Mouse (Mus musculus) midbrain, postnatal 0 days (tissue): Measurements from ENCODE around the gene Gm4744. TPM values are rescaled to one million over a fixed set of nuclear protein-coding genes. Genes with fewer than 3 reads are reported as not detected.

Source experiments
- ATAC-seq: fragments of 200-750 bp; cut with Nextera tagmentation; 2 replicates; pipeline ENCODE4 v1.8.0; 2017; ENCODE audit warnings: moderate number of reproducible peaks, mild to moderate bottlenecking, moderate TSS enrichment, moderate library complexity; ENCODE audit not compliant: low FRiP score
- DNase-seq: peaks from one replicate; pipeline ENCODE4 v3.0.0-alpha.2; 2015; ENCODE audit warnings: low spot score
- H3K27ac ChIP-seq: fragments of 300-500 bp; sonication (generic); 2 replicates; pipeline ENCODE4 v1.5.1; 2014; ENCODE audit warnings: low read depth, mild to moderate bottlenecking, low read length, mixed read lengths
- H3K27me3 ChIP-seq: fragments of 300-500 bp; sonication (generic); 2 replicates; pipeline ENCODE4 v1.6.1; 2014; ENCODE audit warnings: low read length, control low read depth, mixed read lengths; ENCODE audit not compliant: insufficient read depth
- H3K36me3 ChIP-seq: fragments of 300-500 bp; sonication (generic); 2 replicates; pipeline ENCODE4 v1.6.1; 2014; ENCODE audit warnings: low read length, control low read depth, mixed read lengths; ENCODE audit not compliant: insufficient read depth
- H3K4me1 ChIP-seq: fragments of 300-500 bp; sonication (generic); 2 replicates; pipeline ENCODE4 v1.6.1; 2014; ENCODE audit warnings: mild to moderate bottlenecking, control low read depth, antibody characterized with exemption, low read length, mixed read lengths; ENCODE audit not compliant: insufficient read depth
- H3K4me2 ChIP-seq: fragments of 300-500 bp; sonication (generic); 2 replicates; pipeline ENCODE4 v1.6.1; 2014; ENCODE audit warnings: low read depth, mild to moderate bottlenecking, low read length, mixed read lengths; ENCODE audit not compliant: poor library complexity, severe bottlenecking
- H3K4me3 ChIP-seq: fragments of 300-500 bp; sonication (generic); 2 replicates; pipeline ENCODE4 v1.5.1; 2014; ENCODE audit warnings: low read depth, mild to moderate bottlenecking, low read length, moderate library complexity
- H3K9ac ChIP-seq: fragments of 300-500 bp; sonication (generic); replicated peaks from 2 replicates; pipeline ENCODE4 v1.6.1; 2014; ENCODE audit warnings: mild to moderate bottlenecking, low read length, moderate library complexity, mixed read lengths; ENCODE audit not compliant: poor library complexity, severe bottlenecking
- H3K9me3 ChIP-seq: fragments of 300-500 bp; sonication (generic); 2 replicates; pipeline ENCODE4 v1.6.1; 2016; ENCODE audit warnings: low read length, control low read depth
- CTCF ChIP-seq: IDR thresholded peaks from 2 replicates; pipeline ENCODE4 v1.5.1; 2016; ENCODE audit warnings: antibody characterized with exemption, mild to moderate bottlenecking
- polyA plus RNA-seq: library from polyadenylated mRNA; unstranded; fragments of >200 nt; fragmentation: Nextera tagmentation; extraction: Ambion mirVana; gene quantifications from 2 replicates; pipeline ENCODE4 v1.2.1, GENCODE M21; 2015
- total RNA-seq: library from RNA; depleted of rRNA; stranded (reverse); fragments of >200 nt; gene quantifications from 2 replicates; pipeline ENCODE4 v1.2.3, GENCODE M21; 2014; rRNA removed

Gene Gm4744
- total and polyA plus RNA-seq, 2 experiments from 2014 or later = not detected

DNA sequence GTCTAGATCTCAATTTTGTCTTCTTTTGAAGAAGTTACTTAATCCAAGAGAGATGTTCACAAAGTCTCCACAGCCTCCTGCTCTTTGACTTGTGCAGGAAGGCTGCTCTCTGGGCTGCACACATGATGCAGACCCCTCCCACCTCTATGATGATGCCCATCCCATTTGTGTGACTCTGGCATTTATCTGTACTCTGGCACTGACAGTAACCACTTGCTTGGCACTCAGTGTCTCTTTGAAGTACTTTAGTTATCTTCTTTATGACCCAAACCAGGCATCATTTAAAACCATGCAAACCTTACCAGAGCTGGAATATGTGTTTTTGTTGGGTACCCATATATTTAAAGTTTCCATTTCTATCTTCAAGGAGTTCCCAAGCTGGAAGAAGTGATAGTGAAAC, 51.4 kb downstream of the Gm4744 start, which contains the start of gene Prss58:
Gene Prss58 (minus strand): TSS at position 101 of the 400 bp plus-strand sequence.
- no peaks in the 10 kb centered on the region for H3K27me3 ChIP-seq

More for the DNA sequence above, 51.4 kb downstream of the Gm4744 start, which contains the start of gene Prss58:
- ATAC-seq (no peak), DNase-seq (no peak)
- TF ChIP-seq CTCF = no peak
- Histone ChIP-seq H3K4me2 (no peak within 1 kb of the TSS), H3K9ac (no peak within 1 kb of the TSS), H3K36me3 (no peaks in the 10 kb centered on the region), H3K27ac (no peak within 1 kb of the TSS), H3K4me1 (no peaks in the 10 kb centered on the region), H3K4me3 (no peak within 1 kb of the TSS), H3K9me3 (no peaks in the 10 kb centered on the region)

Other genes with a start within 250 kb of the Gm4744 start
- not detected in 2 replicates for gene Moxd2, start 64.4 kb downstream of the Gm4744 start, total RNA-seq
- gene Moxd2, start 64.4 kb downstream of the Gm4744 start, polyA plus RNA-seq = not detected in 2 replicates
- gene Prss58, start 51.5 kb downstream of the Gm4744 start, total RNA-seq = not detected in 2 replicates
- gene Prss58, start 51.5 kb downstream of the Gm4744 start, polyA plus RNA-seq = not detected in 2 replicates
- gene 1700074P13Rik, start 11.3 kb downstream of the Gm4744 start, total RNA-seq = not detected in 2 replicates
- not detected in 2 replicates for gene 1700074P13Rik, start 11.3 kb downstream of the Gm4744 start, polyA plus RNA-seq
- not detected in 2 replicates for gene 1810009J06Rik, start 12.9 kb upstream of the Gm4744 start, total RNA-seq
- gene 1810009J06Rik, start 12.9 kb upstream of the Gm4744 start, polyA plus RNA-seq = 0.20 TPM in 1 of 2 replicates, not detected in the other
- not detected in 2 replicates for gene Gm2663, start 47.6 kb upstream of the Gm4744 start, total RNA-seq
- 0.25 TPM in 1 of 2 replicates, not detected in the other for gene Gm2663, start 47.6 kb upstream of the Gm4744 start, polyA plus RNA-seq
- not detected in 2 replicates for gene 2210010C04Rik, start 83.6 kb upstream of the Gm4744 start, total RNA-seq
- gene 2210010C04Rik, start 83.6 kb upstream of the Gm4744 start, polyA plus RNA-seq = not detected in 2 replicates